Mouse (Mus musculus): Measurements from ENCODE around the gene Ush1g. TPM values are rescaled to one million over a fixed set of nuclear protein-coding genes. Genes with fewer than 3 reads are reported as not detected.

The Ush1g gene
- polyA plus RNA-seq, 1 experiment from 2014 or later = 0.16 TPM

DNA sequence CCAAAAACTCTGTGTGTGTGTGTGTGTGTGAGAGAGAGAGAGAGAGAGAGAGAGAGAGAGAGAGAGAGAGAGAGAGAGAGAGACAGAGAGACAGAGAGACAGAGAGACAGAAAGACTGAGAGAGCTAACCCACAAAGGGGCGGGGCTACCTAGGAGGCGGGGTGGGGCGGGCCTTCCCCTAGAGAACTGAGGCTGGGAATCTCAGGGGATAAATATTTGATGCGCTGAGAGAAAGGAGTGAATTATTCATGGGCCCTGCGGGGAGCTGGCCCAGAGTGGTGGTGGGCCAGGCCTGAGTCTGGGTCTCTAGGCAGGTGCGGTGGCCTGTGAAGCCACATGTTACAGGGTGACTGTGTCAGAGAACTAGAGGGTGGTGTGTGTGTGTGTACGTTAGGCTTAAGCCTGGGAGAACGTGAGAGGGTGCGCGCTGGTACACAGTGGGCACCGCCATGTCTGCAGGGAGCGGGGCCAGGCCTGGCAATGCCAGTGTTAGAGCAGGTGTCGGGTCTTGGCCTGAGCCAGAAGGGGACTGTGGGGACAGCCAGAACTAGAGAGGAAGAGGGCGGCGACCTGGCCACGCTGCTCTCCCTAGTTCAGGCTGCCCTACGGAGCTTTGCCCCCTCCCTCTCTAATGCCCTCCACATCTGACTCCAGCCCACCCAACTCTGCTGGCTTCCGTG is 2.0 kb downstream of the Ush1g start:
- no peak for ATAC-seq (ENCODE audit: low read depth)
- peaks cover 69% of the 10 kb centered on the region for H3K27me3 ChIP-seq (ENCODE audit: control insufficient read depth, insufficient read depth, low read length)
- 0 out of 2 replicates have a peak, but pooled peaks cover 6% of the 10 kb centered on the region for H3K4me1 ChIP-seq (ENCODE audit: control insufficient read depth, insufficient read depth, low read length)
- no peak overlapping the region for H3K27ac ChIP-seq (ENCODE audit: low read depth, low read length)
- H3K36me3 ChIP-seq (ENCODE audit: control insufficient read depth, insufficient read depth, low read length) = no peaks in the 10 kb centered on the region
- H3K4me2 ChIP-seq (ENCODE audit: low read depth, low read length) = no peak overlapping the region
- no peak overlapping the region for H3K4me3 ChIP-seq (ENCODE audit: low read depth, low read length)
- no peak overlapping the region for H3K9ac ChIP-seq (replicated peaks; ENCODE audit: low read depth, low read length)
- no peaks in the 10 kb centered on the region for H3K9me3 ChIP-seq (ENCODE audit: control insufficient read depth, low read length)
- 9% methylated on average over 18 of the region's 18 CpGs for WGBS

DNA sequence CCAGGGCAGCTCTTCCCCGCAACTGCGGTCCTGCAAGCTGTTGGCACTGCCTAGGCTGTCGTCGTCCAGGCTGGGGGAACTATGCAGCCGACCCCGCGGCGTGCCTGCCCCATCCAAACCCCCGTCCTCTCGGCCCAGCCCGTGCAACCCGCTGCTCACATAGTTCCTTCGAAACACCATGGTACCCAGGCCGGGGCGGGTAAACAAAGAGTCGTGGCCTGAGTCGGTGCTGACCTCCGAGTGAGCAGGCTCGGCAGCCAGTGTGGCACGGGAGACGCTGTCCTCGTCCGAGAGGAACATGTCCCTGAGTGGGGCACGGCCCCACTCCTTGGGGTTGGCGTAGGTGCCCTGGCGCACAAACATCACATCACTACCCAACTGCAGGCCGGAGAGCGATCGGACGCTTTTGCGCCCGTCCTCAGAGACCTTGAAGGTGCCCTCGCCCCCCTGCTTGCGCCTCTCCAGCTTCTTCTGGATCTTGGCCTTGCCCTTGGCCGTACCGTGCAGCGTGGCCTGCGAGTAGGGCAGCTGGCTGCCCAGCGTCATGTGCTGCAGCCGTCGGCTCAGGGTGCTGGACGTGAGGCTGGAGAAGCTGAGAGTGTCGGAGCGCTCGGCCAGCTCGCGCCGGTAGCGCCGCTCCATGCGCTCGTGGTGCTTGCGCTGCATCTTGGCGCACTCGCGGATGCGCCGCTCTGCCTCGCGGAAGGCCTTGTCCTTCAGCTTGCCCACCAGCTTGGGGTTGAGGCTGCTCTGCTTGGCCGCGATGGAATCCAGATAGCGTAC is 3.4 kb downstream of the Ush1g start:
- peaks cover 65% of the 10 kb centered on the region for H3K27me3 ChIP-seq (ENCODE audit: control insufficient read depth, insufficient read depth, low read length)
- ATAC-seq (ENCODE audit: low read depth) = no peak
- H3K9ac ChIP-seq (replicated peaks; ENCODE audit: low read depth, low read length) = 0 out of 2 replicates have a peak overlapping the region, but pooled peaks have one; percentile 11
- H3K4me3 ChIP-seq (ENCODE audit: low read depth, low read length) = 0 out of 2 replicates have a peak overlapping the region, but pooled peaks have one; percentile 4
- H3K4me2 ChIP-seq (ENCODE audit: low read depth, low read length) = 0 out of 2 replicates have a peak overlapping the region, but pooled peaks have one; percentile 4
- H3K36me3 ChIP-seq (ENCODE audit: control insufficient read depth, insufficient read depth, low read length) = no peaks in the 10 kb centered on the region
- 0 out of 2 replicates have a peak, but pooled peaks cover 4% of the 10 kb centered on the region for H3K4me1 ChIP-seq (ENCODE audit: control insufficient read depth, insufficient read depth, low read length)
- H3K27ac ChIP-seq (ENCODE audit: low read depth, low read length) = no peak overlapping the region
- WGBS = 6% methylated on average over 62 of the region's 63 CpGs
- no peaks in the 10 kb centered on the region for H3K9me3 ChIP-seq (ENCODE audit: control insufficient read depth, low read length)

DNA sequence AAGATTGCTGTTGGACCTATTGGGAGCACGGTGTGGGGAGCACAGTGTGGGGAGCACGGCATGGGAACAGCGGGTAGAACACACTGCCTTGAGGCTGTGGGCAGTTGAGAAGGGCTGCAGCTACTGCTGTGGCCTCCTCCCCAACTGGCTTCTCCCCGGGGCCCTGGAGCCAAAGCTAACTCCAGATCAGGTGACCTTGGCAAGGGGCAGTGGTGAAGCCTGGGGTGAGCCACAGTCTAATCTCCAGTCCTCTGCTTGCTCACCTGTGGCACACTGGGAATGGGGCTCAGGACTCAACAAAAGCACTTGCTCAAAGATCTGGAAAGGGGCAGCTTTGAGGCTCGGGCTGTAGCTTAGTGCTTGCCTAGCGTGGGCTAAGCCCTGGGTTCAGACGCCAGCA is 4.6 kb downstream of the Ush1g start:
- 0 out of 2 replicates have a peak, but pooled peaks cover 2% of the 10 kb centered on the region for H3K4me1 ChIP-seq (ENCODE audit: control insufficient read depth, insufficient read depth, low read length)
- no peak overlapping the region for H3K4me2 ChIP-seq (ENCODE audit: low read depth, low read length)
- no peak overlapping the region for H3K9ac ChIP-seq (replicated peaks; ENCODE audit: low read depth, low read length)
- H3K36me3 ChIP-seq (ENCODE audit: control insufficient read depth, insufficient read depth, low read length) = no peaks in the 10 kb centered on the region
- H3K9me3 ChIP-seq (ENCODE audit: control insufficient read depth, low read length) = no peaks in the 10 kb centered on the region
- 60% methylated on average over 7 of the region's 7 CpGs for WGBS
- no peak overlapping the region for H3K27ac ChIP-seq (ENCODE audit: low read depth, low read length)
- peaks cover 56% of the 10 kb centered on the region for H3K27me3 ChIP-seq (ENCODE audit: control insufficient read depth, insufficient read depth, low read length)
- no peak overlapping the region for H3K4me3 ChIP-seq (ENCODE audit: low read depth, low read length)
- no peak for ATAC-seq (ENCODE audit: low read depth)

DNA sequence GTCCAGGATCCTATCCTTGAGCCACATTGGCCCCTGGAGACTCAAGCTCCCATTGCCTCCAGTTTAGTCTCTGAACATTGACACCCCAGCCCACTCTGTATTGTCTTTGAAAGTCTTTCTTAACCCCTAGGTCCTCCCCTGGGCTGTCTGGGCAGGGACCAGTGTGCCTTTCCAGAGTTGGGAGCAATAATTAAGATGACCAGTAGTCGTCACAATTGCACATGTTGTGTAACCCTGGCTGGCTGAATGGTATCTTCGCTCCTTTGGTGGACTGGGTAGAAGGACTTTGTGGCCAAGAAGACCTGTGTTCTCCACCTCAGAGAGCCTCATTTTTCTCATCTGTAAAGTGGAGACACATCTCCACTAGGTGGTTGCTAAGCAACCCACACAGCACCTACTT is 7.6 kb downstream of the Ush1g start:
- WGBS = 51% methylated on average over 2 of the region's 2 CpGs
- no peak overlapping the region for H3K4me2 ChIP-seq (ENCODE audit: low read depth, low read length)
- no peaks in the 10 kb centered on the region for H3K36me3 ChIP-seq (ENCODE audit: control insufficient read depth, insufficient read depth, low read length)
- H3K9me3 ChIP-seq (ENCODE audit: control insufficient read depth, low read length) = no peaks in the 10 kb centered on the region
- no peak for ATAC-seq (ENCODE audit: low read depth)
- H3K27ac ChIP-seq (ENCODE audit: low read depth, low read length) = no peak overlapping the region
- H3K4me3 ChIP-seq (ENCODE audit: low read depth, low read length) = no peak overlapping the region
- H3K4me1 ChIP-seq (ENCODE audit: control insufficient read depth, insufficient read depth, low read length) = no peaks in the 10 kb centered on the region
- peaks cover 31% of the 10 kb centered on the region for H3K27me3 ChIP-seq (ENCODE audit: control insufficient read depth, insufficient read depth, low read length)
- no peak overlapping the region for H3K9ac ChIP-seq (replicated peaks; ENCODE audit: low read depth, low read length)

DNA sequence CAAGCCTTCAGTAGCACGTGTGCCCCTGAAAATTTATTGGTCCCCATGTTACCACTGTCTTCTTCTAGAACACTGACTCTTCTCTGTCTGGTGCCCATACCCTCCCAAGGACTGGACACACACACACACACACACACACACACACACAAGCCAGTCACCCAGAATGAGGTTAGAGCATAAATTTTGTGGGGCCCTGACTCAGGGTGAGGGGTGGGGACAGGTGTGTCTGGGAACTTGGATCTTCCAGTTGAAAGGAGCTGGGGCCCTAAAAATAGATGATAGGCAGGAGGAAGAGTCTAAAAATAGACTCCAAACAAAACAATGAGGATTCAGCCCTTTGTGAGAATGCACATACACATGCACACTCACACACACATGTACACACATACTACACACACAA is 13.1 kb downstream of the Ush1g start:
- Histone ChIP-seq H3K4me3 (ENCODE audit: low read depth, low read length) (no peak overlapping the region), H3K36me3 (ENCODE audit: control insufficient read depth, insufficient read depth, low read length) (no peaks in the 10 kb centered on the region), H3K27ac (ENCODE audit: low read depth, low read length) (no peak overlapping the region), H3K4me2 (ENCODE audit: low read depth, low read length) (no peak overlapping the region), H3K9me3 (ENCODE audit: control insufficient read depth, low read length) (no peaks in the 10 kb centered on the region), H3K27me3 (ENCODE audit: control insufficient read depth, insufficient read depth, low read length) (no peaks in the 10 kb centered on the region; the same call in 1 of the 2 replicates), H3K9ac (replicated peaks; ENCODE audit: low read depth, low read length) (no peak overlapping the region), H3K4me1 (ENCODE audit: control insufficient read depth, insufficient read depth, low read length) (no peaks in the 10 kb centered on the region)
- ATAC-seq (ENCODE audit: low read depth) = no peak
- 72% methylated on average over 1 of the region's 1 CpGs for WGBS

DNA sequence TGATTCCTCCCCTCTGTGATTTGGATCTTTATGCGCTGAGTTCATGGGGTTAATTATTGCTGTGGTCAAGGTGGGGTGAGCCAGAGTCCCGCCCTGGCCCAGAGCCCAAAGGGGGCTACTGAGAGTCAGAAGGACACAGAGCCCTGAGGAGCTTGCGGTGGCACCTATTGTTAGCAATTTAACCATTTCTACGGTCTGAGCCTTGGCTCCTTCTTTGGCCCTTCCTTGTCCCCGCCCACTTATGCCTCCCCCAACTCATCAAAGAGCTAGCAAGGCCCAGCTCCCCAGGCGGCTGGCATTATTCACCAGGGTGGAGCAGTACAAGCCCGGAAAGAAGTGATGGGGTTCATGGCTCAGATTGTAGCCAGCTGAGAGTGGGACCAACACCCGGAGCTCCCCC is 15.0 kb downstream of the Ush1g start, which contains the start of gene Otop2:
Otop2 (plus strand) TSS at position 301 of the 400 bp plus-strand sequence.
- no peaks in the 10 kb centered on the region for H3K4me1 ChIP-seq (ENCODE audit: control insufficient read depth, insufficient read depth, low read length)
- no peaks in the 10 kb centered on the region; the same call in 1 of the 2 replicates for H3K27me3 ChIP-seq (ENCODE audit: control insufficient read depth, insufficient read depth, low read length)
- H3K9ac ChIP-seq (replicated peaks; ENCODE audit: low read depth, low read length) = no peak within 1 kb of the TSS
- no peaks in the 10 kb centered on the region for H3K9me3 ChIP-seq (ENCODE audit: control insufficient read depth, low read length)
- no peak for ATAC-seq (ENCODE audit: low read depth)
- 6% methylated on average over 8 of the region's 8 CpGs for WGBS
- no peak within 1 kb of the TSS for H3K27ac ChIP-seq (ENCODE audit: low read depth, low read length)
- no peaks in the 10 kb centered on the region for H3K36me3 ChIP-seq (ENCODE audit: control insufficient read depth, insufficient read depth, low read length)
- H3K4me3 ChIP-seq (ENCODE audit: low read depth, low read length) = no peak within 1 kb of the TSS
- no peak within 1 kb of the TSS for H3K4me2 ChIP-seq (ENCODE audit: low read depth, low read length)

DNA sequence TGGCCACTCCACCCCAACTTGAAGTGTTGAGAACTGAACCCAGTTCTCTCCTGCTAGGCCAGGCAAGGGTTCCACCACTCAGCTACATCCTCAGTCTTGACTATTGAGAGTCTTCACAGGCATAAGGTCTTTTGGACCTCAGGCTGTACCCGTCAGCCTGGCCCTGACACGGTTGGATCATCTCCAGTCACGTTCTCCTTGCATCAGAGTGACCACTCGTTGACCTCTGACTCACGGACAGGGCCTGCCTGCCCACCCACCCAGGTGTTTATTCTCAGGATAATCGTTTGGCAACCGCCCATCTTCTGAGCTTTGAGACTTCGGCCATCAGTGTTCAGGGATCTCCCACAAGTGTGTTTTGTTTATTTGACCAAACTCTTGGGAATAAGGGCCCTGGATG is 18.7 kb downstream of the Ush1g start:
- H3K4me3 ChIP-seq (ENCODE audit: low read depth, low read length) = no peak overlapping the region
- H3K27me3 ChIP-seq (ENCODE audit: control insufficient read depth, insufficient read depth, low read length) = no peaks in the 10 kb centered on the region; the same call in 1 of the 2 replicates
- no peak overlapping the region for H3K4me2 ChIP-seq (ENCODE audit: low read depth, low read length)
- no peak overlapping the region for H3K27ac ChIP-seq (ENCODE audit: low read depth, low read length)
- H3K9ac ChIP-seq (replicated peaks; ENCODE audit: low read depth, low read length) = no peak overlapping the region
- no peaks in the 10 kb centered on the region for H3K4me1 ChIP-seq (ENCODE audit: control insufficient read depth, insufficient read depth, low read length)
- no peaks in the 10 kb centered on the region for H3K9me3 ChIP-seq (ENCODE audit: control insufficient read depth, low read length)
- H3K36me3 ChIP-seq (ENCODE audit: control insufficient read depth, insufficient read depth, low read length) = no peaks in the 10 kb centered on the region
- ATAC-seq (ENCODE audit: low read depth) = no peak
- 85% methylated on average over 8 of the region's 8 CpGs for WGBS

DNA sequence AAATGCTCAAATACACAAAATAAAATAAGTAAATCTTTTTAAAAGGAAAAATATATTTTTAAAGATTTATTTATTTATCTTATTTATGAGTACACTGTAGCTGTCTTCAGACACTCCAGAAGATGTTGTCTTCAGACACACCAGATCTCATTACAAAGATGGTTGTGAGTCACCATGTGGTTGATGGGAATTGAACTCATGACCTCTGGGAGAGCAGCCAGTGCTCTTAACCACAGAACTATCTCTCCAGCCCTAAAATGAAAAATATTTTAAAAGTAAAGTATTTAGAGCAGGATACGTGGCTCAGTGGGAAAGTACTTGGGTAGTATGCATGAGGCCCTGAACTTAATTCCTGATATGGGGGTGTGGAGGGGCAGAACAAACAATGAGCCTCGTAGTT is 20.5 kb downstream of the Ush1g start:
- H3K27ac ChIP-seq (ENCODE audit: low read depth, low read length) = no peak overlapping the region
- H3K27me3 ChIP-seq (ENCODE audit: control insufficient read depth, insufficient read depth, low read length) = no peaks in the 10 kb centered on the region; the same call in 1 of the 2 replicates
- H3K4me1 ChIP-seq (ENCODE audit: control insufficient read depth, insufficient read depth, low read length) = no peaks in the 10 kb centered on the region
- H3K9ac ChIP-seq (replicated peaks; ENCODE audit: low read depth, low read length) = no peak overlapping the region
- ATAC-seq (ENCODE audit: low read depth) = no peak
- WGBS = 88% methylated on average over 2 of the region's 2 CpGs
- no peaks in the 10 kb centered on the region for H3K9me3 ChIP-seq (ENCODE audit: control insufficient read depth, low read length)
- H3K4me3 ChIP-seq (ENCODE audit: low read depth, low read length) = no peak overlapping the region
- H3K36me3 ChIP-seq (ENCODE audit: control insufficient read depth, insufficient read depth, low read length) = no peaks in the 10 kb centered on the region
- H3K4me2 ChIP-seq (ENCODE audit: low read depth, low read length) = no peak overlapping the region

DNA sequence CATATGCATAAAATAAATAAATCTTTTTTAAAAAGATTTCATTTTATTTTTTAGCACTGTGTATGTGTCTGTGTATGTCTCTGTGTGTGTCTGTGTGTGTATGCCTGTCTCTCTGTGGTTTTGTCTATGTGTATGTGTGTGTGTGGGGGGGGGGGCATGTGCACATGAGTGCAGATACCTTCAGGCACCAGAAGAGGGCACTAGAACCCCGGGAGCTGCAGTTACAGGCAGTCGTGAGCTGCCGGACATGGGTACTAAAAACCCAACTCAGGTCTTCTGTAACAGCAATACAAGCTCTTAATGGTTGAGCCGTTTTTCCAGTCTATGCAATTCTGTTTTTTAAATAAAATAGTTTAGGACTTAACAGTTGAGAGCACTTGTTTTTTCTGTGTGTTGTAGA is 21.1 kb downstream of the Ush1g start:
- Histone ChIP-seq H3K36me3 (ENCODE audit: control insufficient read depth, insufficient read depth, low read length) (no peaks in the 10 kb centered on the region), H3K27ac (ENCODE audit: low read depth, low read length) (no peak overlapping the region), H3K4me2 (ENCODE audit: low read depth, low read length) (no peak overlapping the region), H3K27me3 (ENCODE audit: control insufficient read depth, insufficient read depth, low read length) (no peaks in the 10 kb centered on the region; the same call in 1 of the 2 replicates), H3K9ac (replicated peaks; ENCODE audit: low read depth, low read length) (no peak overlapping the region), H3K4me3 (ENCODE audit: low read depth, low read length) (no peak overlapping the region), H3K4me1 (ENCODE audit: control insufficient read depth, insufficient read depth, low read length) (no peaks in the 10 kb centered on the region), H3K9me3 (ENCODE audit: control insufficient read depth, low read length) (no peaks in the 10 kb centered on the region)
- WGBS = 82% methylated on average over 4 of the region's 4 CpGs
- ATAC-seq (ENCODE audit: low read depth) = no peak

Data from neural tube, embryonic 14.5 days (tissue).